Mouse (Mus musculus) bone marrow, adult 2 months (tissue): Measurements from ENCODE around the gene 2310034G01Rik.

Source experiments
- CTCF ChIP-seq: fragments of 200-500 bp; IDR thresholded peaks from 2 replicates; pipeline ENCODE4 v1.5.1; 2011; ENCODE audit warnings: low read length, control low read depth; ENCODE audit not compliant: control insufficient read depth, insufficient read depth
- POLR2A ChIP-seq: fragments of 200-500 bp; IDR thresholded peaks from 2 replicates; pipeline ENCODE4 v1.6.1; 2011; ENCODE audit warnings: low read depth, mild to moderate bottlenecking, control low read depth, low read length, borderline replicate concordance; ENCODE audit not compliant: control insufficient read depth

DNA sequence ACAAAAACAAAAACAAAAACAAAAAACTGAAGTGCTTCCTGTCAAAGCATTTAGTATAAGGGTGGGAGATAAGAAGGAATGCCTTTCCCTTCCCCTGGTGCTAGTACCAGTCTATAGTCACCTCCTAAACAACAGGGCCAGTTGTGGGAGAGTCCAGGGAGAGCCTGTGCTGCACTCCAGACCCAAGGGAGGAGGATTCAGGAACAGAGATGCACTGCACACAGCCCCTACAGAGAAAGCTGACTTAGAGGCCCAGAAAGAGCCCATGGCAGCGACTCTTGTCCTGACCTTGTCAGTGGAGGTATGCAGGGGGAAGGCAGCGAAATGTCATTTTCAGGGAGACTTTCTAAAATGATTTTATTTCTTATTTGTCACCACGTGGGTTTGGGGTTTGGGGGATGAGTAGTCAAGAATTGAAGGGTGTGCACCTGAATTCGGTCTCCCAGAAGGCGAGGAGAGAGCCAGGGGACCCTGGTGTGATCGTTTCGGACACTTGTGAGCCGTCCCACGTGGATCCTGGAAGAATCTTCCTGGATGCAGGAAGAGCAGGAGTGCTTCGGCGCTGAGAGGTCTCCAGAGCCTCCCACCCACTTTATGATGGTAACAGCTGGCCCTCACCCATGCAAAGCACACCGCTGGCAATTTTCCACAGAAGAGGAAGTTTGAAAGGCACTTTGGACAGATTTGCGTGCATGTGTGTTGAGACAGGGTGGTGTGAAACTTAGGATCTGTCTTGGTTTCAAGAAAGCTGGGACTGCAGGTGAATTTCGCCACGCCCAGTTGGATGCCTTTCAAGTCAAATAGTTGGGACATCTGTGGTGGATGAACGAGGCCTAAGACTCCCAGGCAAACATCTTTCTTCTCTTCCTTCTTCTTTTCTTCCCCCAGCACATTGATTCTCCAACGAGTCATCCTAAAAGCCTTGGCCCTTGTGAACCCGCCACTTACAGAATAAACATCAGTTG, 46.6 kb downstream of the 2310034G01Rik start:
- no peak for TF ChIP-seq CTCF
- TF ChIP-seq POLR2A, result no peak
